Mouse (Mus musculus): ENCODE data around the gene Fam117b. TPM values are rescaled to one million over a fixed set of nuclear protein-coding genes. Genes with fewer than 3 reads are reported as not detected.
A peak's percentile ranks its signal among the peaks of the same experiment; 100 is the strongest.

Gene Fam117b
- total RNA-seq (2014; fragmentation: Nextera tagmentation) = 22.3 and 32.0 TPM in 2 replicates
- 30.0 and 32.6 TPM in 2 replicates for total RNA-seq (2017)

- ATAC-seq (replicated peaks; ENCODE audit: low FRiP score, low TSS enrichment, poor library complexity, severe bottlenecking) = peak; percentile 96
Measured at GRCm38 (mm10) chr1:59912413-59913157, at the start of gene Fam117b. TSS of gene Fam117b (plus strand) at chr1:59913006.

- ATAC-seq (replicated peaks; ENCODE audit: low FRiP score, low TSS enrichment, poor library complexity, severe bottlenecking) = no peak
Measured at GRCm38 (mm10) chr1:59868041-59868440, 44.8 kb upstream of the Fam117b start.

DNA sequence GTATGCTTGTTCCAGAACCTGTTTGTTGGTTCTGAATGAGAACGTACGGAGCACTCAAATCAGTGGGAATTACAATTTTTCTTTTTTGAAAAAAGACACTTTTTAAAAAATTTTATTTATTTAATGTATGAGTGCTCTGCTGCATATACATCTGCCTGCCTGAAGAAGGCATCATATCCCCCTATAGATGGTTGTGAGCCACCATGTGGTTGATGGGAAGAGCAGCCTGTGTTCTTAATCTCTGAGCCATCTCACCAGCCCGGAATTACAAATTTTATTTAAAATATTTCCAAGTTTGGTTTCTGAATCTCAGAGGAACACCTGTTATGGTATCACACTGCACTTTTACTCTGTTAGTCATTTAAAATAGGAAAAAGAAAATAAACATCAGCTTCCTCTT is 38.8 kb upstream of the Fam117b start:
- ATAC-seq (replicated peaks; ENCODE audit: low FRiP score, low TSS enrichment, poor library complexity, severe bottlenecking) = no peak

GRCm38 (mm10) chr1:59878098-59878497 is 34.7 kb upstream of the Fam117b start:
- no peak for ATAC-seq (replicated peaks; ENCODE audit: low FRiP score, low TSS enrichment, poor library complexity, severe bottlenecking)

GRCm38 (mm10) chr1:59883349-59884134 is 29.3 kb upstream of the Fam117b start:
- peak; percentile 78; the same call in 1 of the 2 replicates for ATAC-seq (replicated peaks; ENCODE audit: low FRiP score, low TSS enrichment, poor library complexity, severe bottlenecking)

DNA sequence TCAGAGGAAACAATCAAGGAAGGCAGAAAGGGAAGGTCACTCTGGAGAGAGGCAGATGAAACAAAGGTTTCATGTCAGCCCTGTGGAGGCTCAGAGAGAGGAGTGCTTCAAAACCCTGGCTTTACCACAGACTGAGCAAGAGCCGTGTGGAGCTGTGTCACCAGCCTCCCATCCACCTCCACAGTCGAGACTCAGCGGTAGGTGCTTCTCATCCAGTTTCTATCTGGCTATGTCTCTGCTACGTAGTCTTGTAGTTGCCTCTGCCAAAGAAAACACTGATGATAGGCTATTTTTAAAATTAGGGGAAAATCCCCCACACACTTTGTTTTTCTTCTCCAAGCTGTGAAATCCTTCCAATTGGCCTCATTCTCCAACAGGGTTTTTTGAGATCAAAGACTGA is 25.9 kb upstream of the Fam117b start:
- no peak for ATAC-seq (replicated peaks; ENCODE audit: low FRiP score, low TSS enrichment, poor library complexity, severe bottlenecking)

DNA sequence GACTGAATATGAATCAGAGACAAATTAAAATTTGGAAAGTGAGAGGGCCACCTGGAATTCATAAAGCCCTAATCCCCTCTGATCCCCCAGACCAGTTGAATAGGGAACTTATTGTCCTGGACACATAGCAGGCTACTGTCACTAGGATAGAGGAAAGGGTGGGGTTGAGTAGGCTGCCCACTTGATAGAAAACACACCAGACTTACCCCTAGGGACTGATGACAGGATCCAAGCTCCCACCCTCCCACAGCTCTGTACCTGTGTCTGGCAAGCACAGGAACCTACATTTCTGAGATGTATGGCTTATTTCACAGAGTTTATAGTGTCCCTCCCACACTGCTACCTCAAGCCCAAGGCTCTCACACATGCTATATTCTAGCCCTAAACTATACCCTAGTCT is 24.8 kb upstream of the Fam117b start:
- ATAC-seq (replicated peaks; ENCODE audit: low FRiP score, low TSS enrichment, poor library complexity, severe bottlenecking) = no peak

DNA sequence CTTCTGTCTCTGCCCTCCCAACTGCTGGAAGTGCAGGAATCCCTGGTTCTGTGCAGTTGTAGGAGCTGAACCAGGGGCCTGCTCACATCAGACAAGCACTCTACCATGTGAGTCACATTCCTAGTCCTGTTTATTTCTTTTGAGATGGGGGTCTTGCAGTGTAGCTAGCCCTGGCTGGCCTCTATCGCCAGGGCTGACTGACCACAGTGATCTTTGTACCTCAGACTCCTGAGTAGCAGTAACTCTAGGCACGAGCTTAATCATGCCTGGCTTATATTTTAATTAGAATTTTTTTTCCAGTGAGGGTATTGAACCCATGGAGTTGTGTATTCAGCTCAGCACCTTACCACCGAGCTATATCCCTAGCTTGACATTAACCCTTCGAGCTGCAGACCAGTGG is 21.6 kb upstream of the Fam117b start:
- ATAC-seq (replicated peaks; ENCODE audit: low FRiP score, low TSS enrichment, poor library complexity, severe bottlenecking) = no peak

DNA sequence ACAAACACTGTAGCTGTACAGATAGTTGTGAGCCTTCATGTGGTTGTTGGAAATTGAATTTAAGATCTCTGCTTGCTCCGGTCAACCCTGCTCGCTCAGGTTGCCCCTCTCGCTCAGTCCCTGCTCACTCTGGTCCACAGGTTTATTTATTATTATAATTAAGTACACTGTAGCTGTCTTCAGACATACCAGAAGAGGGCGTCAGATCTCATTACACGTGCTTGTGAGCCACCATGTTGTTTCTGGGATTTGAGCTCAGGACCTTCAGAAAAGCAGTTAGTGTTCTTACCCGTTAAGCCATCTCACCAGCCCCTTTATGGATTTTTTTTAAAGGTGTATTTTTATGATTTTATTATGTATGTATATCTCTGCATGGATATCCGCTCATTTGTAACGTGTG is 20.0 kb upstream of the Fam117b start:
- ATAC-seq (replicated peaks; ENCODE audit: low FRiP score, low TSS enrichment, poor library complexity, severe bottlenecking) = no peak

- peak; percentile 78 for ATAC-seq (replicated peaks; ENCODE audit: low FRiP score, low TSS enrichment, poor library complexity, severe bottlenecking)
Measured at GRCm38 (mm10) chr1:59894025-59894424, 18.8 kb upstream of the Fam117b start.

GRCm38 (mm10) chr1:59895456-59895855 is 17.4 kb upstream of the Fam117b start:
- ATAC-seq (replicated peaks; ENCODE audit: low FRiP score, low TSS enrichment, poor library complexity, severe bottlenecking) = 0 out of 2 replicates have a peak, but pooled peaks have one; percentile 48

DNA sequence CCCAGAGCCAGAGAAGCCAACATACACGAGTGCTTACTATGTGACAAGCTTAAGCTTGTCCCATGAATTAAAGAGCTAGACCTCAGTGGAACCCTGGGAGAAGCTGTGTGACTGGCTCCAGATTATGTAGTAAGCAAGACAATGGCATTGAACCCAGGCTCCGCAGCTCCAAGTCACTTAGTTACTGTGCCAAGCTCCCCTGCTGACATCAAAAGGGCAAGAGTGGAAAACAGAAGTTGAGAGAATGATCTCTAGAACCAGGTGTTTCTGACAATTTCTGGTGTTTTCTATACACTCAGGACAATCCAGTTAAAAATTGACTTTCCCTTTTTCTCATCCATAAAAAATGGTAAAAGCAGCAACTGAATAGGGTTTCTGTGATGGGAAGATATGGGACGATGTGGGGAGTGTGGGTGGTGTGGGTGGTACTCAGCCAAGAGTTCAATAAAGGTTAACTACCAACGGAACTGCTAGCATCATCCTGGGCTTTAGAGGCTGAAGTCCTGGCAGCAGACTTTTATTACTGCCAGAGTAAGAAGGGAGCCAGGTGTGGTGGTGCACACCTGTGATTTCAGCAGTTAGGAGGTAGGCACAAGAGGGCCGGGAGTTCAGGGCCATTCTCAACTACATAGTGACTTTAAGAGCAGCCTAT is 15.5 kb upstream of the Fam117b start:
- no peak for ATAC-seq (replicated peaks; ENCODE audit: low FRiP score, low TSS enrichment, poor library complexity, severe bottlenecking)

- no peak for ATAC-seq (replicated peaks; ENCODE audit: low FRiP score, low TSS enrichment, poor library complexity, severe bottlenecking)
Measured at GRCm38 (mm10) chr1:59899679-59900078, 13.1 kb upstream of the Fam117b start.

DNA sequence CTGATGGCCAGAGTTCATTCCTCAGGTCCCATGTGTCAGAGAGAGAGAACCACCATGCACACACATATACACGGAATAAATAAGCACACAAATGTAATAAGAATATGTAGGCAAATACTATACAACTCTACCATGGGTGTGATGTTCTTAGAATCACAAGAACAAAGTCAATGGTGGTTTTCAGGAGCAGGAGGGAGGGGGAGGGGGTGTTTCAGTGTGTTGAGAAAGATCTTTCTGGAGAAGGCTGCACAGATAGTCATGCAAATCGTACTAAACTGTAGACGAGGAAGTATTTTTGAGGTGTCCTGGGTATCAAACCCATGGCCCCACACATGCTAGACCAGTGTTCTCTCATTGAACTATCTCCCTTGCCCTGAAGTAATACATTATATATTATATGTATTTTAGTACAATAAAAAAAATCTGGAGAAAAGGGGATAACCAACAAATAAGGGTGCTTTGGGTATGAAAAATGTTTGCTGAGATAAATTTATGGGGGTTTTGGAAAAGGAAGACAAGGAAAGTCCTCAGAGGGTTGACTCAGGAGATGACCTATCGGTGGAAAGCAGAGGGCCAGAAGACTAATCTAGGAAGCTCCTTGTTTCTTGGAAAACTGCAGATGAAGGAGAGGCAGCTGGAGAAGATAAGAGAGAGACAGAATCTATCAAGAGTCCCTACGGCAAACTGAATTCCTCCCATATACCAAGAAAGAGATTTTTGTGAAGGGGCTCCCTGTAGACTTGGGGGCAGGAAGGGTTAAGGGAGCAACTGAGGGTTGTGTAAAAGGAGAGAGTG is 11.5 kb upstream of the Fam117b start:
- ATAC-seq (replicated peaks; ENCODE audit: low FRiP score, low TSS enrichment, poor library complexity, severe bottlenecking) = no peak

DNA sequence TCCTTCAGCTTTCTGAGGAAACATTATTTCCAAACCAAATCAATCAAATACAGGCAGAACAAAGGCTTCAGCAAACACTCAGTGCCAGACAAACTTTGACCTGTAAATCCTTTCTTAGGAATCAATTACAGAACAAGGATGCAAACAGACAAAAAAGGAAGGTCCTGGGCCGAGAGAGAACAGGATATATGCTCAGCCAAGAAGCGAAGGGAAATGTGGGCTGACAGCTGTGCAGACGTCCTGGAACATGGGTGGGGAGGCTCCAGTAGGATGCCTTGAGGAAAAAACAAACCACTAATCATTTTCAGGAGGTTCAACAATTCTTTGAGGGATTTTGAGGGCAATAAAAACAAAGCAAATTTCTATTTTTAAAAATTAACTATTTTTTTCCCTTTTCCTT is 10.2 kb upstream of the Fam117b start:
- ATAC-seq (replicated peaks; ENCODE audit: low FRiP score, low TSS enrichment, poor library complexity, severe bottlenecking) = no peak

DNA sequence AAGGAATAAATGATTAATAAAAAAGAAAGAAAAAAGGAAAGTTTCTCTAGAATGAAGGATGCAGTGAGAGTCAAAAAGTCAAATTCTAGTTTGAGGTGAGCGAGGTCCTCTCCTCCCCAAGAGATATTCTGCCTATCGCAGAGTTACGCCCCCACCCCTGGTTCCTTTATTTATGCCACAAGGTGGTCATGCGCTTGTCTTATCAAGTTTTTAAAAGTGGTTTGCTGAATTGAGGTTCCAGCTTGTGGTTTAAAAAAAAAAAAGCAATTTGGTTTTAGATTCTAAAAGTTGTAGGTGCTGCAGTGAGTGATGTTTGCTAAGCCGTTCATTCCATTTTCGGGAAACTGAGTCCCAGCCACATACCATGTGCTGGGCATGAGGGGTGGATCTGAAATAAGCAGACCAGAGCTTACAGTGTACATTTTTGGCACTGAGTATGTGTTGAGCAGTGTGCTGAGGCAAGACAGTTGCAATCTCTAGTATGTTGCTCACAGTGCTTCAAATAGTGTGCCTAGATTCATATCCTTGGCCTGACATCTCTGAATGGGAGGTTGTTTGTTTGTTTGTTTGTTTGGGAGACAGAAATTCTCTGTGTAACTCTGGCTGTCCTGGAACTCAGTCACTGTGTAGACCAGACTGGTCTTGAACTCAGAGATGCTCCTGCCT is 8.0 kb upstream of the Fam117b start:
- ATAC-seq (replicated peaks; ENCODE audit: low FRiP score, low TSS enrichment, poor library complexity, severe bottlenecking) = no peak

- ATAC-seq (replicated peaks; ENCODE audit: low FRiP score, low TSS enrichment, poor library complexity, severe bottlenecking) = no peak
Measured at GRCm38 (mm10) chr1:59905916-59906315, 6.9 kb upstream of the Fam117b start.

DNA sequence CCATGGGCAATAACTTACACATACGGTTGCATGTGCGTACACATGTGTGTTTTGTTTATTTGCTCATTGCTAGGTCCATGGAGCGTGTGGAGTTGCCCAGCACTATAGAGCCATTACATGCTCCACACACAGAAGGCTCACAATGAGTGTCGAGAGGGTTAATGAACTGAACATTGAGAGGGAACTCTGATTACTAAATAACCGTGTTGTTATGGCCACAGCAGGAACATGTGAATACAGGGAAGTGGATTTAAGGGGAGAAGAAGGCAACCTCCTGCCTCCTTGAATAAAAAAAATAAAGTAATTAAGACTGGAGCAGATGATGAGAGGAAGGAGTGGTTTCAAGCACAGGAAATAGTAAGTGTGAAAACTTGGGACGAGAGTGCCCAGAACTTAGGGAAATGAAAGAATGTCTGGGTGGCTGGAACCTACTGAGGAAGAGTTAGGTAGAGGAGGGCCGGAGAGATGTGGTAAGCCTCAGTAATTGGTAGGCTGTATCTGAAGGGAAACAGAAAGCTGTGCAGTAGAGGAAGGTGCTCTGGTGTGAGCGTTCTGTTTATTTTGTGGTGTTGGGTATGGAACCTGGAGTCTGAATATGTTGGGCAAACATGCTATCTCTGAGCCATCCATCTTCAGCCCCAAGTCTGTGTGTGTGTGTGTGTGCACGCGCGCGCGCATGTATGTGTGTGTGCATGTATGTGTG is 5.8 kb upstream of the Fam117b start:
- no peak for ATAC-seq (replicated peaks; ENCODE audit: low FRiP score, low TSS enrichment, poor library complexity, severe bottlenecking)

Measured in megakaryocyte-erythroid progenitor cell, adult 5-6 weeks (primary cell).